Mouse (Mus musculus): ENCODE measurements around the gene Tnpo3.
"Not testable (repeated sequence)": the region's sequence is repeated elsewhere in the genome, so short reads cannot be mapped to it uniquely, and the experiment has no call there.

The Tnpo3 gene

GRCm38 (mm10) chr6:29620840-29621543 is 11.3 kb upstream of the Tnpo3 start:
- DNase-seq (ENCODE audit: low read depth, low spot score), result no peak

- no peak for DNase-seq (ENCODE audit: low read depth, low spot score)
Measured at GRCm38 (mm10) chr6:29620176-29620575, 10.5 kb upstream of the Tnpo3 start.

- not testable (repeated sequence) for DNase-seq (ENCODE audit: low read depth, low spot score)
Measured at GRCm38 (mm10) chr6:29610020-29610640, 443 bp upstream of the Tnpo3 start.

GRCm38 (mm10) chr6:29600188-29600587 is 9.5 kb downstream of the Tnpo3 start:
- DNase-seq (ENCODE audit: low read depth, low spot score), result no peak

- no peak for DNase-seq (ENCODE audit: low read depth, low spot score)
Measured at GRCm38 (mm10) chr6:29595656-29596055, 14.0 kb downstream of the Tnpo3 start.

- DNase-seq (ENCODE audit: low read depth, low spot score), result no peak
Measured at GRCm38 (mm10) chr6:29581202-29581601, 28.5 kb downstream of the Tnpo3 start.

- no peak for DNase-seq (ENCODE audit: low read depth, low spot score)
Measured at GRCm38 (mm10) chr6:29580770-29581169, 28.9 kb downstream of the Tnpo3 start.

GRCm38 (mm10) chr6:29576388-29576787 is 33.3 kb downstream of the Tnpo3 start:
- DNase-seq (ENCODE audit: low read depth, low spot score), result not testable (repeated sequence)

GRCm38 (mm10) chr6:29557112-29557511 is 52.6 kb downstream of the Tnpo3 start:
- DNase-seq (ENCODE audit: low read depth, low spot score), result no peak

- DNase-seq (ENCODE audit: low read depth, low spot score), result no peak
Measured at GRCm38 (mm10) chr6:29552526-29552925, 57.2 kb downstream of the Tnpo3 start.

- no peak for DNase-seq (ENCODE audit: low read depth, low spot score)
Measured at GRCm38 (mm10) chr6:29548086-29548485, 61.6 kb downstream of the Tnpo3 start.

- DNase-seq (ENCODE audit: low read depth, low spot score), result no peak
Measured at GRCm38 (mm10) chr6:29547582-29547981, 62.1 kb downstream of the Tnpo3 start.

- DNase-seq (ENCODE audit: low read depth, low spot score), result no peak
Measured at GRCm38 (mm10) chr6:29545611-29546010, 64.1 kb downstream of the Tnpo3 start.

GRCm38 (mm10) chr6:29540956-29541355 is 68.7 kb downstream of the Tnpo3 start:
- no peak for DNase-seq (ENCODE audit: low read depth, low spot score)

- no peak for DNase-seq (ENCODE audit: low read depth, low spot score)
Measured at GRCm38 (mm10) chr6:29540223-29540622, 69.5 kb downstream of the Tnpo3 start.

- no peak for DNase-seq (ENCODE audit: low read depth, low spot score)
Measured at GRCm38 (mm10) chr6:29539502-29539901, 70.2 kb downstream of the Tnpo3 start.

- no peak for DNase-seq (ENCODE audit: low read depth, low spot score)
Measured at GRCm38 (mm10) chr6:29537221-29537620, 72.5 kb downstream of the Tnpo3 start.

GRCm38 (mm10) chr6:29536651-29537193 is 73.0 kb downstream of the Tnpo3 start:
- DNase-seq (ENCODE audit: low read depth, low spot score), result no peak

- DNase-seq (ENCODE audit: low read depth, low spot score), result no peak
Measured at GRCm38 (mm10) chr6:29535316-29535715, 74.4 kb downstream of the Tnpo3 start.

GRCm38 (mm10) chr6:29530050-29530449 is 79.6 kb downstream of the Tnpo3 start:
- DNase-seq (ENCODE audit: low read depth, low spot score), result no peak

- no peak for DNase-seq (ENCODE audit: low read depth, low spot score)
Measured at GRCm38 (mm10) chr6:29529444-29529820, 80.3 kb downstream of the Tnpo3 start.

GRCm38 (mm10) chr6:29528561-29529443 is 80.9 kb downstream of the Tnpo3 start:
- DNase-seq (ENCODE audit: low read depth, low spot score), result no peak
